Mouse (Mus musculus): ENCODE measurements around the gene Fmo2. TPM values are rescaled to one million over a fixed set of nuclear protein-coding genes. Genes with fewer than 3 reads are reported as not detected.

Fmo2 gene
- total and polyA plus RNA-seq, 3 experiments = not detected

DNA sequence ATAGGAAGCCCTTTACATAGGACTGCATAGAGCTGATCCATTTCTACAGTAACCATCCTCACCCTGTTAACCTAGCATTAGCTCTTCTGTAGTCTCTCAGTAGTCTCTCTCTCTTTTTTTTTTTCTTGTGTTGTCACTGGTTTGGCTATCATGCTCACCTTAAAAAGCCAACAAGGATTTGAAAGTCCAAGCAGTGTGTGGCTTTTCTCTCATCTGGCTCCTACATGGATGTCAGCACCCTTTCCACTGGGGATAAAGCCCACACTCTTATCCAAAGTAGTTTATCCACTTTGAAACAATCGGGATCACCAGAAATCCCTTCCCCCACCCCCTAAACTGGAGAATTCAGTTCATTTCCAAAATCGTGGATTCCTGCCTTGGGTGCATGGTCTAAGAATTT, 32.1 kb upstream of the Fmo2 start:
- H3K27me3 ChIP-seq (ENCODE audit: control insufficient read depth in 1 of 2, insufficient read depth in 2 of 2, low read length in 2 of 2) = no peaks in the 10 kb centered on the region
- no peaks in the 10 kb centered on the region for H3K79me2 ChIP-seq (ENCODE audit: control insufficient read depth, insufficient read depth, low read length, poor library complexity)
- H3K27ac ChIP-seq (ENCODE audit: control insufficient read depth, low read depth, low read length) = no peak overlapping the region
- no peaks in the 10 kb centered on the region for H3K4me1 ChIP-seq (ENCODE audit: control insufficient read depth in 1 of 2, insufficient read depth in 2 of 2, low read length in 2 of 2)
- no peaks in the 10 kb centered on the region for H3K9me3 ChIP-seq (replicated peaks; ENCODE audit: insufficient read depth, low read length)
- H3K36me3 ChIP-seq (ENCODE audit: control insufficient read depth in 1 of 2, insufficient read depth in 2 of 2, low read length in 2 of 2) = no peaks in the 10 kb centered on the region
- H3K9ac ChIP-seq (ENCODE audit: control insufficient read depth, low read depth, low read length, poor library complexity, severe bottlenecking) = no peak overlapping the region
- no peak overlapping the region for H3K4me3 ChIP-seq (ENCODE audit: control insufficient read depth in 1 of 2, insufficient read depth in 1 of 2, low read depth in 2 of 2, low read length in 2 of 2)
- DNase-seq (ENCODE audit: low read depth, low spot score) = no peak
- TF ChIP-seq CHD1 (IDR thresholded peaks at IDR 0.05; ENCODE audit: low read depth, low read length) = no peak
- no peak for TF ChIP-seq GABPA (IDR thresholded peaks at IDR 0.05; ENCODE audit: low read depth, low read length)
- no peak for TF ChIP-seq MEF2A (IDR thresholded peaks at IDR 0.05; ENCODE audit: extremely low read depth, insufficient replicate concordance, low read depth, low read length, poor library complexity, severe bottlenecking)
- no peak for TF ChIP-seq USF1 (IDR thresholded peaks at IDR 0.05; ENCODE audit: low read depth, low read length)
- no peak for TF ChIP-seq POLR2A (IDR thresholded peaks at IDR 0.05; ENCODE audit: control insufficient read depth in 1 of 2, insufficient read depth in 1 of 2, low read depth in 1 of 2, low read length in 2 of 2, poor library complexity in 1 of 2)
- no peak for TF ChIP-seq TCF12 (IDR thresholded peaks at IDR 0.05; ENCODE audit: low read depth, low read length)
- TF ChIP-seq SIN3A (IDR thresholded peaks at IDR 0.05; ENCODE audit: low read length) = no peak
- TF ChIP-seq JUND (IDR thresholded peaks at IDR 0.05; ENCODE audit: low read depth, low read length) = no peak
- TF ChIP-seq TBP (IDR thresholded peaks at IDR 0.05; ENCODE audit: low read depth, low read length) = no peak
- TF ChIP-seq CTCF (IDR thresholded peaks at IDR 0.05 in 2 of 3, conservative IDR thresholded peaks at IDR 0.05 in 1 of 3; ENCODE audit: control insufficient read depth in 1 of 3, insufficient read depth in 1 of 3, low read depth in 2 of 3, low read length in 3 of 3, poor library complexity in 1 of 3, severe bottlenecking in 1 of 3) = no peak
- TF ChIP-seq MYB (IDR thresholded peaks at IDR 0.05; ENCODE audit: low read depth, low read length) = no peak
- TF ChIP-seq NELFE (IDR thresholded peaks at IDR 0.05; ENCODE audit: low read depth, low read length) = no peak
- no peak for TF ChIP-seq ZMIZ1 (IDR thresholded peaks at IDR 0.05; ENCODE audit: low read depth, low read length)
- TF ChIP-seq RAD21 (IDR thresholded peaks at IDR 0.05; ENCODE audit: low read depth, low read length) = no peak

DNA sequence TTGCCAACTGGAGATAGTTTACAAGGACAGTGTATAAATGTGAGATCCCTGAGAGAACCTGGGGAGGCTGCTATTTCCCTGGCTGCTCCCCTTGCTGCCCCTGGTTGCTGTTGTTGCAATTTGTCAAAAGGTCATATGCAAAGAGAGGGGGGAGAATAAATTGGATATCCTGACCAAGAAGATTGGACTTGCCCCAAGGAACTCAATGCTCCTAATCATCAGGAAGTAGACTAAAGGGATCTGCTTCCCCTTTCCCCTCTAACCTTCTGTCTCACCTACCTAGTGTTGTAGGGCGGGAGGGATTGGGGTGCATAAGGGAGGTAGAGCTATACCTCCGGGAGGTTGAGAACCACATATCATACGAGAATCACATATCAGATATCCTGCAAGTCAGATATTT, 30.6 kb upstream of the Fmo2 start:
- TF ChIP-seq MAX (IDR thresholded peaks at IDR 0.05; ENCODE audit: low read length) (no peak), USF2 (IDR thresholded peaks at IDR 0.05; ENCODE audit: borderline replicate concordance in 1 of 2, insufficient read depth in 1 of 2, low read depth in 1 of 2, low read length in 2 of 2) (no peak), CHD2 (IDR thresholded peaks at IDR 0.05; ENCODE audit: low read length) (no peak), UBTF (IDR thresholded peaks at IDR 0.05; ENCODE audit: borderline replicate concordance, insufficient read depth, low read depth, low read length) (no peak), ZMIZ1 (IDR thresholded peaks at IDR 0.05; ENCODE audit: low read depth, low read length) (no peak), JUND (IDR thresholded peaks at IDR 0.05; ENCODE audit: low read depth, low read length) (no peak), ZNF384 (IDR thresholded peaks at IDR 0.05; ENCODE audit: low read depth, low read length) (no peak), NRF1 (IDR thresholded peaks at IDR 0.05; ENCODE audit: insufficient read depth, low read depth, low read length, poor library complexity, severe bottlenecking) (no peak), SMC3 (IDR thresholded peaks at IDR 0.05; ENCODE audit: low read depth, low read length) (no peak), ZKSCAN1 (IDR thresholded peaks at IDR 0.05; ENCODE audit: low read depth, low read length) (no peak), MAFK (IDR thresholded peaks at IDR 0.05; ENCODE audit: borderline replicate concordance, low read depth, low read length) (no peak), KAT2A (conservative IDR thresholded peaks at IDR 0.05; ENCODE audit: low read depth, low read length) (no peak), GABPA (IDR thresholded peaks at IDR 0.05; ENCODE audit: low read depth, low read length) (no peak), RAD21 (IDR thresholded peaks at IDR 0.05; ENCODE audit: low read depth, low read length) (no peak), POLR2AphosphoS2 (IDR thresholded peaks at IDR 0.05; ENCODE audit: low read length) (no peak), TAL1 (IDR thresholded peaks at IDR 0.05; ENCODE audit: low read length) (no peak), ETS1 (IDR thresholded peaks at IDR 0.05; ENCODE audit: low read depth, low read length) (no peak), MEF2A (IDR thresholded peaks at IDR 0.05; ENCODE audit: extremely low read depth, insufficient replicate concordance, low read depth, low read length, poor library complexity, severe bottlenecking) (no peak), USF1 (IDR thresholded peaks at IDR 0.05; ENCODE audit: low read depth, low read length) (no peak)
- no peak overlapping the region for H3K4me3 ChIP-seq (ENCODE audit: control insufficient read depth in 1 of 2, insufficient read depth in 1 of 2, low read depth in 2 of 2, low read length in 2 of 2)
- no peak overlapping the region for H3K9ac ChIP-seq (ENCODE audit: control insufficient read depth, low read depth, low read length, poor library complexity, severe bottlenecking)
- no peaks in the 10 kb centered on the region for H3K79me2 ChIP-seq (ENCODE audit: control insufficient read depth, insufficient read depth, low read length, poor library complexity)
- H3K36me3 ChIP-seq (ENCODE audit: control insufficient read depth in 1 of 2, insufficient read depth in 2 of 2, low read length in 2 of 2) = no peaks in the 10 kb centered on the region
- no peaks in the 10 kb centered on the region for H3K9me3 ChIP-seq (replicated peaks; ENCODE audit: insufficient read depth, low read length)
- DNase-seq (ENCODE audit: low read depth, low spot score) = no peak
- H3K27ac ChIP-seq (ENCODE audit: control insufficient read depth, low read depth, low read length) = no peak overlapping the region
- H3K4me1 ChIP-seq (ENCODE audit: control insufficient read depth in 1 of 2, insufficient read depth in 2 of 2, low read length in 2 of 2) = no peaks in the 10 kb centered on the region
- H3K27me3 ChIP-seq (ENCODE audit: control insufficient read depth in 1 of 2, insufficient read depth in 2 of 2, low read length in 2 of 2) = peaks cover 0 to under 1% of the 10 kb centered on the region in 2 experiments; a peak in 1 of 4 replicates

Data from MEL (cell line).